7 mouse cellular contexts compared by ENCODE assay signal in the genomic region with DNA sequence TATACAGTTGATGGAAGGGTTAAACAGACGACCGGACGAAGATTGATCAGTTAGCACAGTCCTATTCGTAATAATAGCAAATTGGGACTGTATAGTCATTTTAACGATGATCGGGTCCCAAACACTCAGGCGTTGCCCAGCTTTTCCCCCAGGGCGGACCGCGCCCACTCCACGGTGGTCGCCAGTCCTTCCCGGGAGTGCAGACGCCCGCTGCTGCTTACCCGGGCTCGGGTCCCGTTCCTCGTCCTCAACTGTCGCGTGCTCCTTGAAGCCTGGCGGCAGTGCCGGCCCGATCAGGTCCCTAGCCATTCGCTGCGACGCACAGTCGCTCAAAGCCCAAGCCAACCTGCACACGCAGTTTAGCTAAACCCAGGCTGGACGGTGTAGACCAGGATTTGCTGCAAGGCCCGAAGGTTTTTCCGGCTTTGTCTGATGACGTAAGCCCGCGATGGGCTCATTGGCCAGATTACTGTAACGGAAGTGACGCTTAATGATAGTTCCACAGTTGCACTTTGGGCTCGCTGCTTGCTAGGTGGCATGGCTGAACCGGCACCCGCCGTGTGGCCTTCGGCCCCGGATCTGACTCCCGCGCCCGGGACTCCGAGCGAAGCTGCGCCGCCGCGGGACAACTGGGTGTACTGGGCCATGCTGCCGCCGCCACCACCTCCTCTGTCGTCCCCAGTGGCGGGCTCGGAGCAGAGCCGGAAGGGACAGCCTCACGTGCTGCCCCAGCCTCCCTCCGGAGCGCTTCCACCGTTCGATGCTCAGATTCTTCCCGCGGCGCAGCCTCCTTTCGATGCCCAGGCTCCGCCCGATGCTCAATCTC. TPM values are rescaled to one million over a fixed set of nuclear protein-coding genes. Genes with fewer than 3 reads are reported as not detected.
DNase-seq lines count a peak whose midpoint lies in the region; ATAC-seq lines count a peak whose summit lies in the region.

A gene (minus strand): TSS at position 365 of the 826 bp plus-strand sequence.
A gene (plus strand): TSS at position 496 of the 826 bp plus-strand sequence.

- under 1% methylated on average over 69 of the region's 69 CpGs for WGBS in embryonic facial prominence, embryonic 11.5 days
- under 1% methylated on average over 69 of the region's 69 CpGs for WGBS in limb, embryonic 10.5 days
- WGBS in midbrain, embryonic 13.5 days, result under 1% methylated on average over 69 of the region's 69 CpGs

- H3K36me3 ChIP-seq in embryonic facial prominence, embryonic 11.5 days (replicated peaks; ENCODE audit: control insufficient read depth, insufficient read depth, low read depth, low read length), result no peaks in the 10 kb centered on the region
- peaks cover 38% of the 10 kb centered on the region for H3K36me3 ChIP-seq in limb, embryonic 10.5 days
- peaks cover 25% of the 10 kb centered on the region for H3K36me3 ChIP-seq in midbrain, embryonic 13.5 days

- peak; percentile 94 for DNase-seq in adrenal gland, postnatal 14 days
- peak; percentile 97 for DNase-seq in embryonic facial prominence, embryonic 11.5 days (ENCODE audit: low spot score)
- peak; percentile 93 for DNase-seq in kidney, adult 11 months
- peak; percentile 89 for DNase-seq in limb, embryonic 10.5 days (ENCODE audit: low spot score)
- DNase-seq in spleen, adult 12 weeks (ENCODE audit: low spot score), result peak; percentile 78

- peak within 1 kb of the TSS; percentile 61 for H3K4me2 ChIP-seq in embryonic facial prominence, embryonic 11.5 days (ENCODE audit: low read depth, low read length)
- H3K4me2 ChIP-seq in midbrain, embryonic 13.5 days (replicated peaks), result peak within 1 kb of the TSS; percentile 95

- H3K9me3 ChIP-seq in embryonic facial prominence, embryonic 11.5 days (replicated peaks; ENCODE audit: control insufficient read depth, low read length), result no peaks in the 10 kb centered on the region
- H3K9me3 ChIP-seq in limb, embryonic 10.5 days (replicated peaks), result no peaks in the 10 kb centered on the region
- H3K9me3 ChIP-seq in midbrain, embryonic 13.5 days, result no peaks in the 10 kb centered on the region

- ATAC-seq in embryonic facial prominence, embryonic 11.5 days (replicated peaks; ENCODE audit: insufficient number of reproducible peaks, low FRiP score, low TSS enrichment, low read depth), result peak; percentile 98
- ATAC-seq in granulocyte monocyte progenitor cell, adult 5-6 weeks (replicated peaks; ENCODE audit: poor library complexity, severe bottlenecking), result peak; percentile 90
- peak; percentile 99 for ATAC-seq in midbrain, embryonic 13.5 days

- H3K4me1 ChIP-seq in embryonic facial prominence, embryonic 11.5 days (ENCODE audit: control insufficient read depth, insufficient read depth, low read length), result peaks cover 2% of the 10 kb centered on the region; the same call in 1 of the 2 replicates
- H3K4me1 ChIP-seq in limb, embryonic 10.5 days, result peaks cover 14% of the 10 kb centered on the region
- H3K4me1 ChIP-seq in midbrain, embryonic 13.5 days (replicated peaks), result peaks cover 27% of the 10 kb centered on the region

- peak within 1 kb of the TSS; percentile 83 for H3K9ac ChIP-seq in embryonic facial prominence, embryonic 11.5 days (replicated peaks; ENCODE audit: low read length)
- H3K9ac ChIP-seq in midbrain, embryonic 13.5 days (replicated peaks), result peak within 1 kb of the TSS; percentile 83

- H3K27me3 ChIP-seq in embryonic facial prominence, embryonic 11.5 days (ENCODE audit: control insufficient read depth, insufficient read depth, low read length), result no peaks in the 10 kb centered on the region
- H3K27me3 ChIP-seq in limb, embryonic 10.5 days (ENCODE audit: low read depth, poor library complexity, severe bottlenecking), result no peaks in the 10 kb centered on the region
- no peaks in the 10 kb centered on the region for H3K27me3 ChIP-seq in midbrain, embryonic 13.5 days

- H3K4me3 ChIP-seq in embryonic facial prominence, embryonic 11.5 days (ENCODE audit: low read depth, low read length), result peak within 1 kb of the TSS; percentile 94
- peak within 1 kb of the TSS; percentile 88 for H3K4me3 ChIP-seq in limb, embryonic 10.5 days
- H3K4me3 ChIP-seq in midbrain, embryonic 13.5 days (replicated peaks), result peak within 1 kb of the TSS; percentile 91

- H3K27ac ChIP-seq in embryonic facial prominence, embryonic 11.5 days (replicated peaks; ENCODE audit: low read depth, low read length), result peak within 1 kb of the TSS; percentile 67
- peak within 1 kb of the TSS; percentile 89 for H3K27ac ChIP-seq in limb, embryonic 10.5 days
- peak within 1 kb of the TSS; percentile 77 for H3K27ac ChIP-seq in midbrain, embryonic 13.5 days

RNA-seq across cellular contexts. Expression of the first gene that starts in this region (rescaled TPM):
- total RNA-seq in adrenal gland, postnatal 14 days (2021), result 17.7 and 19.4 TPM in 2 replicates
- 15.3 and 17.4 TPM in 2 replicates for polyA plus RNA-seq in embryonic facial prominence, embryonic 11.5 days (2014; fragmentation: Nextera tagmentation; extraction: Ambion mirVana)
- 20.4 and 22.4 TPM in 2 replicates for total RNA-seq in granulocyte monocyte progenitor cell, adult 5-6 weeks (2014; fragmentation: Nextera tagmentation)
- total RNA-seq in granulocyte monocyte progenitor cell, adult 5-6 weeks (2017), result 31.5 and 35.1 TPM in 2 replicates
- 13.8 and 15.1 TPM in 2 replicates for polyA plus RNA-seq in limb, embryonic 10.5 days (2016; fragmentation: Nextera tagmentation; extraction: Ambion mirVana)
- polyA plus RNA-seq in midbrain, embryonic 13.5 days (2015; fragmentation: Nextera tagmentation; extraction: Ambion mirVana), result 15.3 and 15.6 TPM in 2 replicates

RNA-seq across cellular contexts. Expression of the second gene that starts in this region (rescaled TPM):
- total RNA-seq in adrenal gland, postnatal 14 days (2021), result 7.7 and 8.0 TPM in 2 replicates
- 18.7 and 22.1 TPM in 2 replicates for polyA plus RNA-seq in embryonic facial prominence, embryonic 11.5 days (2014; fragmentation: Nextera tagmentation; extraction: Ambion mirVana)
- 14.1 and 20.3 TPM in 2 replicates for total RNA-seq in granulocyte monocyte progenitor cell, adult 5-6 weeks (2014; fragmentation: Nextera tagmentation)
- 24.8 and 29.9 TPM in 2 replicates for total RNA-seq in granulocyte monocyte progenitor cell, adult 5-6 weeks (2017)
- polyA plus RNA-seq in limb, embryonic 10.5 days (2016; fragmentation: Nextera tagmentation; extraction: Ambion mirVana), result 21.8 and 22.3 TPM in 2 replicates
- polyA plus RNA-seq in midbrain, embryonic 13.5 days (2015; fragmentation: Nextera tagmentation; extraction: Ambion mirVana), result 13.7 and 14.9 TPM in 2 replicates

Comparison
In these comparisons a context has a peak if more than half of its experiments do, and no peak if none do; other contexts are left out.
1. Peak in every context shown above with its lines: DNase-seq, ATAC-seq, H3K4me3 ChIP-seq and H3K27ac ChIP-seq.